Mouse (Mus musculus) spleen, postnatal 36 days (tissue): ENCODE data around the gene Rwdd2a.
A peak's percentile ranks its signal among the peaks of the same experiment; 100 is the strongest.

Experiments
- DNase-seq, 2 experiments: peaks; one replicate each; pipeline ENCODE4 v3.0.0; 2022; ENCODE audit warnings: low spot score in 2 of 2, mixed read lengths in 1 of 2

The Rwdd2a gene

DNA sequence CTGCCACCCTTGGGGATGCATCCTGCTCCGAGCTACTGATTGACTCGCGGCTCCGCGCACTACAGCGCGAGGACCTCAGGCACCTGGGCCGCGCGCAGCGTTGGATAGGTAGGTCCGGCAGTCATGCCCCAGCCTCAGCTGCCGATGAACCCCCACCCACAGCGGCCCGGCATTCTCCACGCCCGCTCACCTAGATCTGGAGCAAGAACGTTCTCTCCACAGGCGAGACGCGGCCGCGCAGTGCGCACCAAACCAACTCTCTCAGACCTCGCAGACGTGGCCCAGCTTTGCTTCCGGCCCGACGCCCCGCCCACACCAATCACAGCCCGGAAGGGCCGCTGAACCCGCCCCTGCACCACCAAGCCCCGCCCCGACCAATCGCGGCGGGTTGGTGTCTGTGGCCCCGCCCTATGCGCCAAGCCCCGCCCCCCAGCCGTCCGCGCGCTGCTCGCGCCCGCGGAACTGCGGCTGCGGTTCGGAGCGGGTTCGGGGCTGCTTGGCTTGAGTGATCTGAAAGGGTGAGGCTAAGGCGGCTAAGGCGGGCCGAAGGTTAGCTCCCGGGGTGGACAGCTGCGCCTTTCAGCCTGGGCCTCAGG lies at the start of gene Rwdd2a, which contains the start of gene Pgm3:
Rwdd2a (plus strand) TSS at position 452 of the 596 bp plus-strand sequence.
Pgm3 (minus strand) TSS at position 303 of the 596 bp plus-strand sequence.
- DNase-seq = peak; percentile 94 to 95

GRCm38 (mm10) chr9:86522335-86522734 lies 49.5 kb upstream of the Rwdd2a start:
- DNase-seq = no peak

DNA sequence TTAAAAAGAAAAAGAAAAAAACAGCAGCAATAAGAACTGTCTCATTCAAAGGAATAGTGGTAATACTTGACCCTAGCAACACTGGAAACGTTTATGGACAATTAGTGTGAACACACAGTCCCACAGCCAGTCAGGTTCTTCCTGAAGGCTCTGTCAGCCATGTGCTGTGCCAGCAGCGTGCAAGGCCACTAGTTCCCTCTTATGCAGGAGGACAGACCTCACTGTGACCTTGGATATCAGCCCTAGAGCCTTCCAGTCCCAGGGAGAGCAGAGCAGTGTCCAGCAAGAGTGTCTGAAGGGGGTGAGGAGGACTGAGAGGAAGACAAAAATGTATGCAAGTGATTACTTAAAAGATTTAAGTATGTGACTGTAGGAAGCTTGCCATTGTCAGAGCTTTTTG lies 46.2 kb upstream of the Rwdd2a start:
- no peak for DNase-seq

DNA sequence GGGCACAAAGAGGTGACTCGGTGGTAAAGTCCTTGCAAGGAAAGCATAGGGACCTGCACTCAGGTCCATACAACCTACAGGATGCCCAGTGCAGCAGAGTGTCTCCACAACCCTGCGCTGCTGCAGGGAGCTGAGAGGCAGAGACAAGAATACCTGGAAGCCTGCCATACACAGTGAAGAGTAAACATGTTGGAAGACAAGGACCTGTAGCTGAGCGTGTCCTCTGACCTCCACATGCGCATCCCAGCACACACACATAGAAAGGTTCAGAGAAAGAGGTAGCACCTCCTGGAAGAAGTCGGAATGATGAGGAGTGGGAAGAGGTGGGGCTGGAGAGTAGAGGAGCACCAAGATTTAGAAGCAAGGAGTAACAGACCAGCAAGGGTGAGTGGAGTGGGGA lies 37.7 kb upstream of the Rwdd2a start:
- DNase-seq = no peak

DNA sequence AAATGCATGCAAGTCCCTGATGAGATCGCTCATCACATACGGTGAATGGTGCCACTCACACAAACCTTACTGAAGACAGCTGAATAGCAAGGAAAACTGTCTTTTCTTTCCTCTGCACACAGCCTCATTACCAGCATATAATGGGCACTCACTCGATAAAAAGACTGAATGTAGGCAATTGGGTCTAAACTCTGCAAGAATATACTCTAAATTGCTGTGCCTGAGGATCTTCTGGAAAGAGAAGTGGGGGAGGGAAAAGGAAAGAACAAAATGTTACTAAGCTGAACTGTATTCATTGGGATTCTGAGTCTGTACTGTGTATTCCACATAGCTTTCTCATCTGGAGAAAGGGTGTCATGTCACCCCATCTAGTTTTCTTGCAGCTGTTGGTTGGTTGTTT lies 28.3 kb upstream of the Rwdd2a start:
- DNase-seq = no peak

- no peak for DNase-seq
Measured at GRCm38 (mm10) chr9:86544559-86544958, 27.2 kb upstream of the Rwdd2a start.

DNA sequence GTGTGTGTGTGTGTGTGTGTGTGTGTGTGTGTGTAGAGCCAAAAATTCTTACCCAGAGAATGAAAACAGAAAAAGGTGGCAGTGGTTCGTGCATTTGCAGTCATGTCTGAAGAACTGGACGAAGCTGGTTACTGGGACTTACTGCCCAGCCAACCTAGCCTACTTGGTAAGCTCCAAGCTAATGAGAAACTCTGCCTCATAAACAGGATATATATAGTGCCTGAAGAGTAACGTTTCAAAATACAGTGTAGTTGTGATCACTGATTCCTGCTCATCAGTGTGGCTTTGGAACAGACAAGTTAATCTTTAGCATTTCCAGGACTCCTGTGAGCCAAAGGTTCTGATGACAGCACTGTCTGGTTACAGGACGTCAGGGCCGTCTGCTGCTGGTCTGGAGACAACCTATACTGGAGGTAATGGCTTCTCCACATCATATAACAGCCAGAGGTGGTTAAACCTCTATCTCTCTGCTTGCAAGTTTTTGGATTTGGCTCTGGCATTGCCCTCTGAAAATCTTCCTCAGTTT lies 22.1 kb upstream of the Rwdd2a start:
- no peak for DNase-seq

- no peak for DNase-seq
Measured at GRCm38 (mm10) chr9:86550717-86551116, 21.1 kb upstream of the Rwdd2a start.

- no peak for DNase-seq
Measured at GRCm38 (mm10) chr9:86553886-86554285, 17.9 kb upstream of the Rwdd2a start.

DNA sequence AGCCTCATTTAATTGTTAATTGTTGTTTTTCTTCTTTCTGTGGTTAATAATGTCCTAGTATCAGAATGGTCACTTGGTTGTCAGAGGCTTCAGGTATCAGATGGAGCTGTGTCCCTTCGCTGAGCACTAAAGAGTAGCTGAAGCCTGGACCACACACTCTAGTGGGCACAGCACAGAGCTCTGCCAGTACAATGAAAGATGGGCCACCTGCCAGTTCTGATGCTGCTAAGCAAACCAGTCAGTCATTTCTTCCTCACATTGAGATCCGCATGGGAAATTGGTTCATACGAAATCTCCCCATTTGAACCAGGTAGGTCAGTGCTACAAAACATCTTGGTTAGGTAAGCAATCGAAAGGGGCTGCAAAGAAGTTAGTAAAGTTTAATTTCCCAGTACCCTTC lies 17.1 kb upstream of the Rwdd2a start:
- no peak for DNase-seq

DNA sequence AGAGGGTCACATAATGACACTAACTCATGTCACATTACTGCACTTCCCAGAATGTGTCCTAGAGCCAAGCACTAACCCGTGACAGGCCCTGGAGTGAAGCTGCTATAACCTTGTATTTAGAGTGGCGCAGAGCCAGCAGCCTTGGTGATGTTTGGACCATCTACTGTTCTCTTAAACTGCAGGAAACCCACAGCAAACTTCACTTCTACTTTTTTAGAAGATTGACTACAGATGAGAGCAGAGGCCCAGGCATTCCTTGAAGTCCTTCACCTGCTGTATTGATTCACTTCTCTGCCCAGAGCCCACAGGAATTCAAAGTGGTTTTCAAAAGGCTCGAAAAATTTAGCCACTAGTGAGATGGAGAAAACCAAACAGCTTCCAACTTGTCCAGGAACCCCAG lies 11.2 kb upstream of the Rwdd2a start:
- DNase-seq = no peak

GRCm38 (mm10) chr9:86569314-86569910 lies 2.4 kb upstream of the Rwdd2a start:
- DNase-seq = no peak

GRCm38 (mm10) chr9:86570261-86570890 lies 1.4 kb upstream of the Rwdd2a start:
- no peak for DNase-seq

GRCm38 (mm10) chr9:86570946-86571345 lies 845 bp upstream of the Rwdd2a start:
- no peak for DNase-seq

GRCm38 (mm10) chr9:86572196-86572595 lies 405 bp downstream of the Rwdd2a start:
- DNase-seq = peak in 1 of 2 experiments; percentile 15

GRCm38 (mm10) chr9:86572636-86573291 lies 973 bp downstream of the Rwdd2a start:
- DNase-seq = peak; percentile 76 to 81

- DNase-seq = no peak
Measured at GRCm38 (mm10) chr9:86573616-86574303, 2.0 kb downstream of the Rwdd2a start.

DNA sequence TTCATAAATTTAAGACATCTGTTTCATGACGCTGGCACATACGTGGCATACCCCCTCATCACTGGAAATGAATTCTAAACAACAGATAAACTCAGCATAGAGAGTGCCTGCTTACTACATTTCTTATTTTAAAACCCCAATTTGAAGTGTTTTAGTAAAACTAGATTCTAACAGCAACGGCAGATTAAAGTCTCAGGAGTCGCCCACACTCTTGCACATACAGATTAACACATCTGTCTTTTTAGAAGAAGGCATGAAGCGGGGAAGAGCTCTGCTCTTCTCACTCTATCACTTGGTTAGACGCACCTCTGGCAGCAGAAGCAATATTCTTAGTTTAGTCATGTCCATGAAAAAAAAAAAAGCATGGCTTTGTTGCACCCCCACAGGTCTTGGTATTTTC lies 3.4 kb downstream of the Rwdd2a start:
- no peak for DNase-seq

- DNase-seq = peak; percentile 30 to 36
Measured at GRCm38 (mm10) chr9:86579657-86580056, 7.9 kb downstream of the Rwdd2a start.

DNA sequence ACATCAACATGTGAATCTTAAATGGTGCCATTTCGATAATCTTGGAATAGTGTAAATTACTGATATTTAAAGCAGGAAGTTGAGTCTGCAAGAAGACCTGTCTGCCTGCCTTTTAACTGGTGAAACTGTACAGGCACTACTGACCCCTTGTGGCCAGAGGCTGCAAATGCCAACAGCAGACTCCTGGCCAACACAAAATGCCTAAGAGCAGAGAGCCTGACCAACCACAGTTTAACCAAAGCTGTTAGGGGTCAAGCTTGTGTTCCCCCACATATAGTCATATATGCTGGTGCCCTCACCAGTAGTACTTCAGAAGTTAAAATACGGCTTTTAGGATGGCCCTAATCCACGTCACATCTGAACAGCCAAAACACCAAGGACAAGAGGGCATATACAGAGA lies 11.9 kb downstream of the Rwdd2a start:
- peak; percentile 53 to 65 for DNase-seq

DNA sequence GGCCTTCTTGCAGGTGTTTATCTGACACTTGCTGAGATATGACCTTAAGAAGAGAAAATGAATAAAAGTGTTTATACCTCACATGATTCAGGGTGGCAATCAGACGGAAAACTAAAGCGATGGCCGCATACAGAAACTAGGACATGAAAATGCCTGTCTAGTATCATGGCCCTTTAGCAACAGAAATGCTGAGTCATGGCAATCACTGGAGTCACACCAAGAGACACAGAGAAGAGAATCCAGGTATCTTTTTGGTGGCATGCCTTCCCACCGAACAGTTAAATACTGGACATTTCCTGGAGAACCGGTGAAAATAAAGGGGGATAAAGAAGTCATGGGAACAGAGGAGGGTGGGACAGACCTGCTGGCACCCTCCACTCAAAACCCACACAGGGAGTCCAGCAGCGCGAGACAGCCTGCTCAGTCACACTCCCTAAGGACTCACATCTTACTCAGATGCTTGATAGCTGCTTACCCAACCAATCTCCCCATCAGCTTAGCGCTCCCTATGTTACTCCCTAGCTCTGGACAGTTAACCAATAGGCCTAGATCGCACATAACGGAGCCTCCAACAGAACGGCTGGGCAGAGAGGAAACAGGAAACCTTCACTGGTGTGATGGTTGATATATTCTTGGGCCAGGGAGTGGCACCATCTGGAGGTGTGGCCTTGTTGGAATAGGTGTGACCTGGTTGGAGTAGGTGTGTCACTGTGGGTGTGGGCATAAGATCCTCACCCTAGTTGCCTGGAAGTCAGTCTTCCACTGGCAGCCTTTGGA lies 15.4 kb downstream of the Rwdd2a start:
- DNase-seq = no peak
